Mouse (Mus musculus): ENCODE measurements around the gene Rnf26. TPM values are rescaled to one million over a fixed set of nuclear protein-coding genes. Genes with fewer than 3 reads are reported as not detected.

The Rnf26 gene
- total RNA-seq, 2 experiments from 2014 or later = 3.0 to 3.1 TPM

GRCm38 (mm10) chr9:44084659-44085229 lies 28.6 kb downstream of the Rnf26 start:
- Histone ChIP-seq H3K4me3 (peak overlapping the region; percentile 89), H3K27ac (peak overlapping the region; percentile 97)
- no peak for TF ChIP-seq CTCF (IDR thresholded peaks at IDR 0.05)
- peak; percentile 99 for DNase-seq
- intact Hi-C loops (cut with DNase I) = no loop called here

- intact Hi-C loops (cut with DNase I) = no loop called here
- no peak for TF ChIP-seq CTCF (IDR thresholded peaks at IDR 0.05)
- Histone ChIP-seq H3K27ac (peak overlapping the region; percentile 97), H3K4me3 (peak overlapping the region; percentile 89)
- DNase-seq = no peak
These were observed 29.1 kb downstream of the Rnf26 start for GRCm38 (mm10) chr9:44084236-44084635.

GRCm38 (mm10) chr9:44083392-44084121 lies 29.8 kb downstream of the Rnf26 start:
- Histone ChIP-seq H3K4me3 (peak overlapping the region; percentile 89), H3K27ac (peak overlapping the region; percentile 97)
- intact Hi-C loops (cut with DNase I) = no loop called here
- DNase-seq = peak; percentile 72
- no peak for TF ChIP-seq CTCF (IDR thresholded peaks at IDR 0.05)

- H3K4me3 ChIP-seq = peak overlapping the region; percentile 89
- intact Hi-C loops (cut with DNase I) = no loop called here
- TF ChIP-seq CTCF (IDR thresholded peaks at IDR 0.05) = no peak
- H3K27ac ChIP-seq = peak overlapping the region; percentile 97
- DNase-seq = no peak
These were observed 31.1 kb downstream of the Rnf26 start for GRCm38 (mm10) chr9:44082266-44082665.

GRCm38 (mm10) chr9:44081581-44081980 lies 31.7 kb downstream of the Rnf26 start:
- no peak for TF ChIP-seq CTCF (IDR thresholded peaks at IDR 0.05)
- Histone ChIP-seq H3K4me3 (peak overlapping the region; percentile 89), H3K27ac (peak overlapping the region; percentile 97)
- no peak for DNase-seq
- intact Hi-C loops (cut with DNase I) = no loop called here

- no peak for TF ChIP-seq CTCF (IDR thresholded peaks at IDR 0.05)
- peak; percentile 71 for DNase-seq
- Histone ChIP-seq H3K27ac (peak overlapping the region; percentile 97), H3K4me3 (peak overlapping the region; percentile 89)
- intact Hi-C loops (cut with DNase I) = no loop called here
These were observed 32.4 kb downstream of the Rnf26 start for GRCm38 (mm10) chr9:44080953-44081352.

- TF ChIP-seq CTCF (IDR thresholded peaks at IDR 0.05) = no peak
- no peak for DNase-seq
- H3K27ac ChIP-seq = peak overlapping the region; percentile 97
These were observed 33.1 kb downstream of the Rnf26 start for GRCm38 (mm10) chr9:44079997-44080780.

GRCm38 (mm10) chr9:44078955-44079756 lies 34.2 kb downstream of the Rnf26 start:
- no peak for TF ChIP-seq CTCF (IDR thresholded peaks at IDR 0.05)
- DNase-seq = peak; percentile 96
- peak overlapping the region; percentile 97 for H3K27ac ChIP-seq
- H3K4me3 ChIP-seq = peak overlapping the region; percentile 89
- intact Hi-C loops (cut with DNase I) = no loop called here

More at GRCm38 (mm10) chr9:44079997-44080780, 33.1 kb downstream of the Rnf26 start:
- intact Hi-C loops (cut with DNase I) = no loop called here
- peak overlapping the region; percentile 89 for H3K4me3 ChIP-seq

- peak; percentile 67 for DNase-seq
- intact Hi-C loops (cut with DNase I) = no loop called here
- peak overlapping the region; percentile 97 for H3K27ac ChIP-seq
- TF ChIP-seq CTCF (IDR thresholded peaks at IDR 0.05) = no peak
- H3K4me3 ChIP-seq = peak overlapping the region; percentile 76
These were observed 35.0 kb downstream of the Rnf26 start for GRCm38 (mm10) chr9:44078136-44078797.

GRCm38 (mm10) chr9:44077266-44077910 lies 35.9 kb downstream of the Rnf26 start:
- DNase-seq = peak; percentile 36
- intact Hi-C loops (cut with DNase I) = no loop called here
- peak overlapping the region; percentile 76 for H3K4me3 ChIP-seq
- H3K27ac ChIP-seq = peak overlapping the region; percentile 97
- no peak for TF ChIP-seq CTCF (IDR thresholded peaks at IDR 0.05)

GRCm38 (mm10) chr9:44076764-44077120 lies 36.6 kb downstream of the Rnf26 start:
- H3K27ac ChIP-seq = peak overlapping the region; percentile 97
- intact Hi-C loops (cut with DNase I) = no loop called here
- peak; percentile 69 for TF ChIP-seq CTCF (IDR thresholded peaks at IDR 0.05)
- peak overlapping the region; percentile 76 for H3K4me3 ChIP-seq
- DNase-seq = peak; percentile 92
